Mouse (Mus musculus) MEL-GATA-1-ER (cell line): ENCODE measurements around the gene Efcab11.

ENCODE experiments used
- DNase-seq: peaks from one replicate; pipeline ENCODE4 v3.0.0-alpha.2; 2012; ENCODE audit warnings: low read depth; ENCODE audit errors: extremely low read depth

The Efcab11 gene

DNA sequence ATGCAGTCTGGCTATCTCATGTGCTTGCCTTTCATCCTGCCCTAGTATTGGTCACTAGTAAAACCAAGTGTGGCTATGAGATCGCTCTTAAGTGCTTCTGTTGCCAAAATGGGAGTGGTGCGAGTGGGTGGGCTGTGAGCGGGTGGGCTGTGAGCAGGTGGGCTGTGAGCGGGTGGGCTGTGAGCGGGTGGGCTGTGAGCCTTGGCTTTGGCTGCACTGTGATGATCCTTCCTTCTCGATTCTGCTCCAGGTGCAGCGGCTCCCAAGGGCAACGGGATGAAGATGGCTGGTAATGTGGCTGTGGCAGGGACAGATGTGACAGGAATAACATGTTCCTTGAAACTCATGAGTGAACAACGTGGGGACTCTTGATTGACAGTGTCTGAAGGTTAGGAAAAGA lies 128.0 kb downstream of the Efcab11 start:
- no peak for DNase-seq

DNA sequence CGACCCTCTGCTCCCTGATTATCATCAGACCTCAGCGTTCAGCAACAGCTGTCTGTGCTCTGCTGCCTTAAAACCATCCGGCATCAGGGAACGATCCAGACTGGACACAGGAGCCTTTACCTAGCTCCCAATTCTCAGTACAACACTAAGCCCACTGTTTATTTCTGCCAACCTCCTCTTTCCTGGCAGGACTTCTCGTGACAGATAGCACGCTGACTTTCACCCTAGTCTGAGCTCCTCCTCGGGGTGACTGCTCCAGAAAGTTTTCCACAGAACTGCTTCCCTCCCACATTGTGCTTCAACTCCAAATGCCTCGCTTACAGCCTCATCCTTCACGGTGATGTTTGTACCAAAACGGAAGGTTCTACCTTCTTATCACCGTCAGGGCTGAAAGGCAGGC lies 131.3 kb downstream of the Efcab11 start:
- no peak for DNase-seq

DNA sequence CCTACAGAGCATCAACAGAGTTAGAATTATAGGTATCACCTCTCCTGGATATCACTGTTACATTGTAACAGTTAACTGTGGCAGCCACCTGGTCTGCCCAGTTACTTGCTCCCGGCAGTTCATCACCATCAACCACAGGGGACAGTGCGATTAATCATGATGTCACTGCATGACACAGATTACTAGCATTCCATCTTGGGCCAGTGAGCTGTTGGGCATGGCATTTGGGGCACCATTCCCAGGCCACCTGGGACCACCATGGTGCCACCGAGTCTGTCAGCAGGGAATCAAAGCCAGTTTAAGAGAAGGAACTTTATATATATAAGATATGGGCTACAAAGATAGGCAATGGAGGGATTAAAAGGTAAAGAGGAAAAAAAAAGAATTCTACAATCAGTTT lies 134.8 kb downstream of the Efcab11 start:
- no peak for DNase-seq

DNA sequence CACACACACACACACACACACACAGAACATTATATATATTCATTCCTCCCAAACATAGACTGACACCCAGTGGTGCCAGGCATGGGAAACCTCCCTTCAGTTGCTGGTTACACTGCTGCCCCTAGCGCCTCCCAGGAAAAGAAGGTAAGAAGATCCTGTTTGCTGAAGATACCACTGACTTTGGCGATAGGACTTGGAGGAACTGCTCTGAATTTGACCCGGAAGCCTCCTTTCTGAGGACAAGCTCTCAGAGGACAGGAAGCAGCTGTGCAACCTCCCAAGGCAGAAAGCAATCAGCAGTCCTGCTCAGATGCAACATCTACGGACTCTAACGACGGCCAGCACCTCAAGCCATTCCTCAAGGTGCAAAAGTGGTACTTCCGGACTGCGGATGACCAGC lies 142.6 kb downstream of the Efcab11 start:
- DNase-seq = no peak

DNA sequence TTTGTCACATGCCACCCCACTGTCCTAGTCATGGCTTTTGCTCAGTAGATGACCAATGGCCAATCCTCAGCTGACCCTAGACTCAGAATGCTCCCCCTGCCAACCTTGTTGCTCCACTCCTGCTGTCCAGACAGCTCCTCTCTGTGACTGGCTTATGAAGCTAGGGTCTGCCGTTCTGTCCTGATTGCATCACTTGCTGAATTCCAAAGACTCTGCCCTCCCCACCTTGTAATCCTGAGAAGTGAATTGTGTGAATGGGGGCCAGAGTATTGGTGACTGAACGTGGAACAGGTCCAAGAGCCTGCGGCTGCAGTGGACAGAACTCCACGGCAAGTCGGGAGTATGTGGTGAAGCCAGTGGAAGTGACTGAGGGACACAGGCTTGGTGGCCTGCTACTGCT lies 145.0 kb downstream of the Efcab11 start:
- no peak for DNase-seq

DNA sequence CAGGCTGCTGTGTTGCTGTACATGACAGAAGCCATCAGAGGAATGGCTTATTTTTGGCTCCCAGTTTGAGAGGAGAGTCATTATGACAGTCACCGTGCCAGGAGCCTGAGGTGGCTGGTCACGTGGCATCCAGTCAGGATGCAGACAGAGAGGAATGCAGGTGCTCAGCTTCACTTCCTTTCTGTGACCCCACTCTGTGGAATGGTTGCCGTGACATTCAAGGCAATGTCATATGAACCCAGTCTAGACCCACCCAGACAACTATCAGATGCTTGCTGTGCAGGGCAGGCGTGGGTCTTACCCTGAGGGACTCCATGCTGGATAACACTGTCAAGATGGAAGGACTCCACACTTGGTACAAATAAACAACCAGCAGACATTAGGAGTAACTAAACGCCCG lies 146.0 kb downstream of the Efcab11 start:
- DNase-seq = no peak

DNA sequence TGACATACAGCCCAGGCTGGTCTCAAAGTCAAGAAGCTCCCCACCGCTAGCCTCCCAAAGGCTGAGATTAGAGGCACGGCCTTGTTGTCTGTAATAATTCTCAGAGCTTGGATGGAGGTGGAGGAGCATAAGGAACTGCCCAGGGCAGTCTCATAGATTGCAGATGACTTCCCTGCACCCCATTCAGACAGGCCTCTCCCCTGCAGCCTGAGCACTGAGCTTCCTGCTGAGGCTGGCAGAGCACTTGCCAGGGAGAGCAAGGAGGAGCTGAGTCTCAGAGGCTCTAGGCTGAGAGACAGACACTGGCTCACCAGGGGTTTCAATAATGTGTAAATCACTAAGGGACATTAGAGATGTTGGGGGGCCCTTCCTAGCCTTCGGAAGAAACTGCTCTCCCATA lies 147.3 kb downstream of the Efcab11 start:
- no peak for DNase-seq

DNA sequence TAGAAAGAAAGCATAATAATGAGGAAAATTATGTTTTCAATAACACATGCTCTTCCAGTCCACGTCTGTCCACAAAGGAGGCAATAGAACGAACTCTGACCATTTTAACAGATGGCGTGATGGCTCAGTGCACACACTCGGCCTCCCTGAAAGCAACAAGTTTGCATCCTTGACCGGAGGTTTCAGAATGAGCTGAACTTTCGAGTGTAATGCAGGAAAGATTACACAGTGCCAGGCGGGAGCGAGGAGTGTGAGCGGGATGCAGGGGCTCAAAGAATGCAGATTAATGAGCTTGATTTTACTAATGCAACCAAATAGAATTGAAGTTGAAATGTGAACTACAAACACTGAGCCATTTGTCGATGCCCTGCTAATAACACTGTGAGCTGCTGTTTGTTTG lies 149.1 kb downstream of the Efcab11 start:
- DNase-seq = no peak

DNA sequence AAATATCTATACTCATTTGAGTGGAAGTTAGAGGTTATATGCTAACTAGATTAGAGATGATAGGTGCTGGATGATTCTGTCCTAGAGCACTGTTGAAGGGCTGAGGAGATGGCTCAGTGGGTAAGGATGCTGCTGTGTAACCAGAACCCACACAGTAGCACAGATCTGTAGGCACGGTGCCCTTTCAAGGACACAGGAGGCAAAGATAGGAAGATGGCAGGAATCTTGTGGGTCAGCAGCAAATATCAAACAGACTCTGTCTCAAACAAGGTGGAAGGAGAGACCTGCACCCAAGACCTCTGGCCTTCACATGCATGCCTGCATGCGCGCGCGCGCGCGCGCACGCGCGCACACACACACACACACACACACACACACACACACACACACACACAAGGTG lies 160.0 kb downstream of the Efcab11 start:
- no peak for DNase-seq

DNA sequence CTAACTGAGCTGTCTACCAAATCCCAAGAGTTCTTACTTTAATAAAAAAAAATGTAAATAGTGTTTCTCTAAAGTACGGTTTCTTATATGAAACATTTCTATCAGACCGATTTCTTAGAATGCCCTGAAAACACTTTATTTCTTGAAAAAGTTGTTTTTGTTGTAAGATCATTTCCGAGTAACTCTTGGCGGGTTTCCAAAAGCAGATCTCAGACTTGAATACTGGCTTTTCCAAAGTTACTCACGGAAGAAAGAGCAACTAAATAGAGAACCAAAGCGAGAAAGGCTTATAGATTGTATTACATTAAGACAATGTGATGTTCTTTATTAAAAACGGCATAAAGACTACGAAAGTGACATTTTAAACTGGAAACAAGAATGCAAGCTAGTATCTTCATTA lies 160.4 kb downstream of the Efcab11 start:
- no peak for DNase-seq

DNA sequence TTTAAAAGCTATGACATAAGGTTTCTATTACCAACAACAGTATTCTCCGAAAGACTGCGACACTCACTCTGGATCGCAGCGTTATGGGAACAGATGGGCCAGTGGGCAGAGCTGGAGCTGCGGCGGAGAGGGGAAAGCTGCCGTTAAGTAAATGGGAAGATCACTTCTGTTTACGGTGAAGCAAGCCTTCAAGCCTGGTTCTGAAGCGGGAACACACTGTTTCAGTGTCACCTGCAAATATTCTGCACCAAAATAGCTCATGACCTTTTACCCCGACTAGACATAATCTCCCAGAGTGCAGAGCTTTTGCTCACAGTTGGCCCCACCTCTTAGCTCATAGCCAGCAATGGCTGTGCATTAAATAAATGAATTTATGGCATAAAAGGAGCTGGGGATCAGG lies 162.9 kb downstream of the Efcab11 start:
- DNase-seq = no peak

DNA sequence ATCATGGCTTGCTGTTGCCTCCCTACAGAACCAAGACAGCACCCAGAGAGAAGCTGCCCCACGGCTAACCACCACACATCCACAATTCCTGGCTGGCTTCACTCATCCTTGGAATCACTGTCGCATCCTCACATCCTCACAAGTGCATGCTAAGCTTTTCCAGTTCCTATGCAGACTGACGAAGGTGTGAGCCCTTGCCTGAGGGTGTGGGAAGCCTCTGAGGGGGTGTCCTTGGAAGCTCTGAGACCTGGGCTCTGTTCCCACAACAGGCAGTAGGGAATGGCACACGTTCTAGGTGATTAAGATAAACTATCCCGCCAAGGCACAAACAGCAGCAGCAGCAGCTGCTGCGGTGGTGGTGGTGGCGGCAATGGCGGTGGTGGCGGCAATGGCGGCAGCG lies 164.5 kb downstream of the Efcab11 start:
- DNase-seq = no peak

DNA sequence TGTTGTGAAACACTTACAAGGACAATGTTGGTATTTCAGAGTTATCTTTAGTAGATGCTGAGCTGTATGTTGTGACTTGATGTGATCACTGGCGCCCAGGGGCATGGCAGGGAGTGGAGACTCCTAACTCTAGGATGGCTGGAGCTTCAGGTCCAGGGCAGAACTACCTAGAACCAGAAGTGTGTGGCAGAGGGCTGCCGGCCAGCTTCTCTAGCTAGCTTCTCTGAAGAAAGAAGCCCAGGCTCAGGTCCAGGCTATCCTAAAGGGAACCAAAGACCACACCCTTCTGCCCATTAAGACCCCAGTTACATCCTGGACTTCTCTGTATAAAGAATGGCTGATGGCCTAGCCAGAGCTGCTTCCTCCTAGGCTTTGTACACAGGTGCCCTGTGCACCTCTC lies 166.1 kb downstream of the Efcab11 start:
- no peak for DNase-seq

DNA sequence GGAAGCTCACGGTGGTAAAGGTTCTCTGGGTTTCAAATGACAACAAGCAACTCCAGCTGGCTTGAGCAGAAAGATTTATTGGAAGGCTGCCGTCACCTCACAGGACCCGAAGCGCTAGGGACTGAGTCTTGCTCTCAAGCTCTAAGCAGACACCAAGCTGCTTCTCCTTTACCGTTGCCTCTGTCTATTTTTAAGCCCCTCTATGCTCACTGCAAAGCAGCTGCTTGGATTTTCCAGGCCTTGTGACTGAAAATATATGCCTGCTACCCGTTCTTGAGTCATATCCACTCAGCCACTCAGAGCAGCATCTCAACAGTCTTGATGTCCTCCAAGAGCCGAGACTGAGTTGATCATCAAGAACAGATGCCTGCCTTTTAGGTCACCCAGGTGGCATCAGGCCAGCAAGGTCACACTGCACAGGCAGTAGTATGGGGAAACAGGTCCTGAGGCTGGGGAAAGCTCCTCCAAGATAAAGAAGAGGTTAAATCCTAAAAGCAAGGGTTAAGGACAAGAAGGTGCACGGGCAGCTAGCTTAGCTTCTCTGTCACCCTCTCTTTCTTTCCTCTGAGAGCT lies 168.1 kb downstream of the Efcab11 start:
- no peak for DNase-seq

DNA sequence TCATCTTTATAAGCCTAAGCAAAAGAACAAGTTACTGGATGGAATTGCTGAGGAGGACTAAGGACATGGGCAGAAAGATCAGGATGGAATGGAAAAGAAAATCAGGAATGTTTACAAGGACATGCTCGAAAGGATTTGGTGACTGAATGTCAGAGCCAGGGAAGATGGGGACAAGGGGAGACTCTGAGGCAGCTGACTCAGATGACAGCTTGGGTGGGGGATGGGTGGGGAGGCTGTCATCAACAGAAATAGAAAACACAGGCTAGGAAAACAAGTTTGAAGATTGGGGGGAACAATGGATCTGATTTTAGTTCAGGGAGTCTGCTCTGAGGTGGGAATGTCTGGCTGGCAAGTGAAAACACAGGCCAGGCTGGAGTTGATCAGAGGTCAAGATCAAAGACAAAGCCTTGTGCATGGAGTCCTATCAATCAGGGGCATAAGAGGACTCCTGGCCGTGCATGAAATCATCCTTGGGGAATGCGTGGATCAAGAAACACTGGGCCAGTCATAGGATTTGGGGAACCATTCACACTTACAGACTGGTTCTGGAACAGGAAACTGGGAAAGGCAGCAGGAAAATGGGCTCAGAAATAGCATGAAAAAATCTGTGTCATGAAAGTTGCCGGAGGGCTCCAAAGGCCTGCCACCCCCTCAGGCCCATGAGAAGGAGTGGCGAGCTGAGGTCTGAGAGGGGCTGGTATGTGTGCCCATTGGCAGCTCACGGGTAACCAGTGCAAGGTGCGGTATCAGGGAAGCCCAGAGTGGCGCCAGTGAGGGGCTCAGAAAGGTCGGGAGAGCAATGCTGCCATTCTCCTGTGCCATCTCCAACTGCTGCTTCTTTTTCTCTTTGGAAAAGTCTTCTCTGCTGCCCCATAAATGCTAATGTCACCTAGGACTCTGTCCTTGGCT lies 168.9 kb downstream of the Efcab11 start:
- no peak for DNase-seq

DNA sequence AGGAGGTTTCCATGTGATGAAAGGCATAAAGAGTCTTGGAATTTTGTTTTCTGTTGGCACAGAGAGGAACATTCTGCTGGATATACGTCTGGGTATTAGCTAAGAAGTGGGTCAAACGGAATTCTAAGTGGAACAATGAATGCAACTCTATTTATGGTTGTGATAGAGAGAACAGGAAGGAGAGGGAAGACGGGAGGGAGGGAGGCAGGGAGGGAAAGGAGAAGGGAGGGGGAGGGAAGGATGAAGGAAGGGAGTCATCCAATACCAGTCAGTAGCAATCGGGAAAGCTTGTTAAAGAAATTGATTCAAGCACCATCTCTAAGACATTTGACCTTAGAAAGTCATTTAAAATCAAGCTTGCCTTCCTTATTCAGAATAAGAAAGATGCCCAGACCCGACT lies 172.0 kb downstream of the Efcab11 start:
- DNase-seq = no peak

DNA sequence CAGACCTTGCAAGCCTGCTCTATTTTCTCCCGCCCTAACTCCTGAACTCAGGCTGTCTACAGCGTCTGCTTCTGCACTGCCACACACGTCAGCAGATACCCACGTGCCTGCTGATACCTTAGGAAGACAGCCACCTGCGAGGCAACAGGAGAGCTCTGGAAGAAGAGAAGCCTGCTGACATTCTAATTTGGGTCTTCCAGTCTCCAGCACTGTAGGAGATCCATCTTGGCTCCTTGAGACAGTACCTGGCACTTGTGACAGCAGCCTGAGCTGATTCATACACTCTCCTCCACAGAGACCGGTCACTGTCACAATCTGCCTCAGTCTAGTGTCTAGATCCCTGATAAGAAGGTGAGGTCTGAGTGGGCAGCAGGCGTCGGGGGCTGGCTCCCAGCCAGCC lies 182.0 kb downstream of the Efcab11 start:
- DNase-seq = no peak

DNA sequence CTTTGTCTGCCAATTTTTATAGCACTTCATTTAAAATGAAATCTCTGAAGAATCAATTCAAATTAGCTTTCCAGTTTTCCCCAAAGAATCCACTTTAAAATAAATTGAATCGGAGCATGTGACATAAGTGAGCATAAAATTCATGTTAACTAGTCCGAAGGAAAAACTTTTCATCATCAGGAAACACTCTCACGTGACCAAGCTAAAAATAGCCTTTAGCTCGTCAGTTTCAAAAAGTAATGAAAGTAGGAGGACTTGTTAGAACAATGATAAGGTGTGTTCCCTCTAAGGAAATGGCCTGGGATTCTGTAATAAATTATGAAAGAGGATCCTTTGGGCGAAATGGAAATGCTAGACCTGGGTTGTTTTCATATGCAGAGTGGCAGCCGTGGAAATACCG lies 183.9 kb downstream of the Efcab11 start:
- no peak for DNase-seq

DNA sequence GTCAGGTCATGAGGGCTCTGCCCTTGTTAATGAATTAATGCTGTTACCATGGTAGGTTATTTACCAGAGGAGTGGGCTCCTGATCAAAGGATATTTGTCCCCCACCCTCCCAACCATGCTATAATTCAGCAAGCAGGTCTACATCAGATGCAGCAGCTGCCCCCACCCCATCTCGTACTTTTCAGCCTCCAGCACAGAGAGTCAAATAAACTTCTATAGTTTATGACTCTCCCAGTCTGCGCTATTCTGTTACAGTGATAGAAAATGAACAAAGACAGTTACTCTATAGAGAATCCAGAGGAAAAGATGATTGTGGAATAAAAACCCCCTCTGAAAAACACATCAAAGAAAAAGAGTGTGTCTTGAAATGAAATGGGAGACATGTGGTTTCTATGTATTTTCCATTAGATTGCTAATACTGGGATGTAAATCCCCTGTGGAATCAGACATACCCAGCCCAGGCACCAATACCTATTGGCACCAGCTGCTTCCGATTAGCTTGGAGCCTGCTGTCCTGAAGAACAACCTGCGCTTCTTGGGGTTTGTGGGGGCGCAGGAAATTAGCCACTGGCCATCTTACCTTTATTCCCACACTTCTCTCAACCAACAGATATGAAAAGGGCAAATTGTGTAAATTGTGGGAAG lies 184.7 kb downstream of the Efcab11 start:
- DNase-seq = no peak

DNA sequence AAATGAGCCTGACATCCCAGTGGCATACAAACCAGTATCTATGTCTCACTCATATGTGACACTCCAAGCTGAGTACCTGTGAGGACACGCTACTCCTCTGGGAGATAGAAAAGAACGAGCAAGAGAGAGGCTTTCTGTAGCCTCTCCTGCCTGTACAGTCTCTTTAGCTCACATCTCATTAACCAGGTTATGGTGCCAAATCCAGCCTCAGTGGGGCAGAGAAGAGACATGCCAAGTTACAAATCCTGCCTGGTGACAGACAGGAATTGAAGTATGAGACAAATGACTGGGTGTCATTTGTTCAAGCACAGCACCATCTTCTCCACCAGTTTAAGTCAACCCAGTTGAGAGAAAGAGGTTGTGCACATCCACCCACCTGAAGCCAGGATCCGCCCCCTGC lies 190.2 kb downstream of the Efcab11 start:
- DNase-seq = no peak

DNA sequence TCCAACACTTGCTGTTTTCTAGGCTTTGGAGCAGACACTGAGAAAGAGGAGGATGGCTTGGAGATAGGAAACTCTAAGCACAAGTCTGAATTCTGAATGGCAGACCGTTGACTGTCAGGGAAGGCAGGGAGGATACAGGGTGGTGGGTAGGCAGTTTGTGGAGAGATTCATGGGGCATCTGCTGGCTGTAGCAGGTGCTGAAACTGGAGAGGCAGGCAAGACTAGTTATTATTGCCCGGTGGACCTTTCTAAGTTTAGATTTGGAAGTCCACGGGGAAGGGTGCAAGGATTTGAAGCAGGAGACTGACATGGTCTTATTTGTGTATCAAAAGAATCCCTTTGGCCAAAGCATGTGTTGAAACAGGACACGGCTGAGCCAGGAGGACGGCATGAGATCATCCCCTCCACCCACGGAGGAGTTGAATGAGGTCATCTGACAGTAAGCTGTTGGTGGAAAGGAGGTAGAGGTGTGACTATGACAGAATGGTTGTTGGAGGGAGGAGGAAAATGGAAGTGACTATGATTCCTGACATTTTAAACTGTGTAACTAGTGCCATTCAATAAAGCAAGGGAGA lies 197.7 kb downstream of the Efcab11 start:
- no peak for DNase-seq

DNA sequence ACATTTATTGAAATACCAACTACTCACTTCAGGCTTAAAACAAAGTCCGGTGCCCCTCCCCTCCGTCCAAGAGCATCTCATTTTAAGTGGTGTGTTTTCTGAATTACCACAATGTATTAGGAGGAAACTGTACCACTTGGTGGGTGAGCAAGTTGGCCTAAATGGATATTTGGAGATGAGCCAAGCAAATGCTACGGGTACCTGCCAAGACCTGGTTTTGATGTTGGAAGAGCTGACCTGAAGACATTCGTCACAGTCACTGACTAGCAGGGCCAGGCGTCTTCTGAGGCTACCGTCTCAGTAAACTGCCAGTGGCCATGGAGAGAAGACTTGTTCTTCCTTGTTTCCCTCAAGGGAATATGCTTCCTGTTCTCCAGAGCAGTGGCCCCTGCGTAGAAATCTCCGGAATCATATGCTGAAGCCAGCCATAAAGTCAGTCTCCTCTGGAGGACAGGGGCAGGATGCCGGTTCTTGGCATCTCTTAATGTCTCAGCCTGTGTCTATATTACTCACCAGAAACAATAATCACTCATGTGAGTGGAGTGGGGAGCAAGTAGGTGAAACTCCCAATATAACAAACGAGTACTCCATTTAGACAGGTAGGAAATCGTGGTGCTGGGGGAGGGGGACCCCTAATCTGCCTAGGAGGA lies 198.7 kb downstream of the Efcab11 start:
- DNase-seq = no peak
